Mouse (Mus musculus): Measurements from ENCODE around the gene Pclaf. TPM values are rescaled to one million over a fixed set of nuclear protein-coding genes. Genes with fewer than 3 reads are reported as not detected.

The Pclaf gene
- polyA plus RNA-seq, 1 experiment = 2.1 TPM

- TF ChIP-seq GATA1 (IDR thresholded peaks at IDR 0.05; ENCODE audit: low read length) = no peak
These were observed 38.4 kb downstream of the Pclaf start for GRCm38 (mm10) chr9:65928456-65928855.

GRCm38 (mm10) chr9:65929826-65930225 lies 39.8 kb downstream of the Pclaf start:
- TF ChIP-seq GATA1 (IDR thresholded peaks at IDR 0.05; ENCODE audit: low read length) = no peak

DNA sequence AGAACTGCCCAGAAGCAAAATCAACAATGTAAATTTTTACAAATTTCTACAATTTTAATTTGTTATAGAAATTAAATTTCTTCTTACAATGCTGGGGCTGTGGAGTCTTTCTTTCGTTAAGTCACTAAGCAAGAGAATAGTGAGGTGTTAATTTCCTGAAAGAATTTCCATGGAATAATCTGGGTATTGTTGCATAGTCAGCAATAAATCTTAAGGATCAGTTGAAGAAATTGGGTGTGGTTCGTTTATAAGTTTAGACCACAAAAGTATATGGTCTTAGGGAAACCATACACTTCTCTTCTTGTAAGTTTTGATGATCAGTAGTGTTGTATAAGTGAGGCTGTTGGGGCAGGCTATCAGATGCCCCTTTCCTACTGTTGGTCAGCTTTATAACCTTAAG lies 47.5 kb downstream of the Pclaf start:
- no peak for TF ChIP-seq GATA1 (IDR thresholded peaks at IDR 0.05; ENCODE audit: low read length)

DNA sequence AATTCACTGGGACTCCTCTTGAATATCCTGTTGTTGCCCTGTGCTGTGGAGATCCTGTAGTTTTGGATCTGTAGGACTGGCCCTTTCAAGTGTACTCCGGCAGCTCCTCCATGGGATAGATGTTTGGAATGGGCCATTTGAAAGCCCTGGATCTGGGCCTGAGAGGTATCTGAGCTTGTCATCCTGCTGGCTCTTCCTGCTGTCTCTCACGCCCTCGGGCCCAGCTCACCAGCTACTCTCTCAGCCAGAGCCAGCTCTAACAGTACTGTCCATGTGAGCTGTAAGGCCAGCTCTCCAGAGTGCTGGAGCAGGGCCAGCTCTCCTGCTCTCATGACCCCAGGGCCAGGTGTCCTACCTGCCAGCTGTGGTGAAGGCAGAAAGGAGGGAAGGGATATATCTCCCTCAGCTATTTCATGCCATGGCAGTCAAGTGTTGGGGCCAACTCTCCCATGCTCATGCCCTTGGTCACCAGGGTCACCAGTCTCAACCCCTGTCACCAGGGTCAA lies 61.1 kb downstream of the Pclaf start:
- TF ChIP-seq GATA1 (IDR thresholded peaks at IDR 0.05; ENCODE audit: low read length) = no peak

Other genes with a start within 250 kb of the Pclaf start
- gene Oaz2, start 222.2 kb upstream of the Pclaf start, polyA plus RNA-seq (2012) = 88.1 and 114 TPM in 2 replicates
- gene Zfp609, start 62.7 kb upstream of the Pclaf start, polyA plus RNA-seq (2012) = 48.1 and 92.4 TPM in 2 replicates
- gene Trip4, start 18.6 kb downstream of the Pclaf start, polyA plus RNA-seq (2012) = 1.9 and 3.3 TPM in 2 replicates
- gene Csnk1g1, start 18.7 kb downstream of the Pclaf start, polyA plus RNA-seq (2012) = 6.5 and 8.1 TPM in 2 replicates
- gene Ppib, start 170.0 kb downstream of the Pclaf start, polyA plus RNA-seq (2012) = 31.6 and 94.9 TPM in 2 replicates
- gene Snx22, start 179.5 kb downstream of the Pclaf start, polyA plus RNA-seq (2012) = 0.02 TPM in 1 of 2 replicates, not detected in the other
- 211 and 311 TPM in 2 replicates for gene Snx1, start 236.3 kb downstream of the Pclaf start, polyA plus RNA-seq (2012)
- 19.6 and 24.0 TPM in 2 replicates for gene Ciao2a, start 236.4 kb downstream of the Pclaf start, polyA plus RNA-seq (2012)

Data from G1E-ER4 (cell line).